Mouse (Mus musculus) liver, embryonic 15.5 days (tissue): ENCODE results near the gene Gm5580. TPM values are rescaled to one million over a fixed set of nuclear protein-coding genes. Genes with fewer than 3 reads are reported as not detected.
"Not testable (repeated sequence)": the region's sequence is repeated elsewhere in the genome, so short reads cannot be mapped to it uniquely, and the experiment has no call there.

Experiments
- ATAC-seq: fragments of 200-750 bp; cut with Nextera tagmentation; 2 replicates; pipeline ENCODE4 v1.8.0; 2017; ENCODE audit warnings: moderate number of reproducible peaks, mild to moderate bottlenecking, moderate library complexity; ENCODE audit not compliant: insufficient read depth
- H3K27ac ChIP-seq: fragments of 300-500 bp; sonication (generic); replicated peaks from 2 replicates; pipeline ENCODE4 v1.5.1; 2015; ENCODE audit warnings: mild to moderate bottlenecking, inconsistent platforms
- H3K27me3 ChIP-seq: fragments of 300-500 bp; sonication (generic); 2 replicates; pipeline ENCODE4 v1.6.1; 2015; ENCODE audit warnings: mild to moderate bottlenecking, inconsistent platforms
- H3K36me3 ChIP-seq: fragments of 300-500 bp; sonication (generic); replicated peaks from 2 replicates; pipeline ENCODE4 v1.6.1; 2015; ENCODE audit warnings: moderate library complexity, mild to moderate bottlenecking, inconsistent platforms
- H3K4me1 ChIP-seq: fragments of 300-500 bp; sonication (generic); replicated peaks from 2 replicates; pipeline ENCODE4 v1.6.1; 2015; ENCODE audit warnings: inconsistent platforms
- H3K4me2 ChIP-seq: fragments of 300-500 bp; sonication (generic); 2 replicates; pipeline ENCODE4 v1.6.1; 2015; ENCODE audit warnings: moderate library complexity, mild to moderate bottlenecking, inconsistent platforms
- H3K4me3 ChIP-seq: fragments of 300-500 bp; sonication (generic); replicated peaks from 2 replicates; pipeline ENCODE4 v1.5.1; 2015; ENCODE audit warnings: mild to moderate bottlenecking, inconsistent platforms
- H3K9ac ChIP-seq: fragments of 300-500 bp; sonication (generic); 2 replicates; pipeline ENCODE4 v1.6.1; 2015; ENCODE audit warnings: moderate library complexity, mild to moderate bottlenecking, inconsistent platforms
- H3K9me3 ChIP-seq: fragments of 300-500 bp; sonication (generic); replicated peaks from 2 replicates; pipeline ENCODE4 v1.6.1; 2016; ENCODE audit warnings: inconsistent platforms
- WGBS: fragments of 180-500 bp; shearing (Covaris S2); methylation state at CpG from one replicate; pipeline ENCODE4 v1.1.7; 2015; ENCODE audit warnings: mixed read lengths; ENCODE audit not compliant: insufficient replicate concordance; 5-methylcytosine and 5-hydroxymethylcytosine counted together
- polyA plus RNA-seq: library from polyadenylated mRNA; unstranded; fragments of >200 nt; fragmentation: Nextera tagmentation; extraction: Ambion mirVana; gene quantifications from 2 replicates; pipeline ENCODE4 v1.2.1, GENCODE M21; 2015

The Gm5580 gene
- polyA plus RNA-seq: 0.21 and 0.26 TPM in 2 replicates

DNA sequence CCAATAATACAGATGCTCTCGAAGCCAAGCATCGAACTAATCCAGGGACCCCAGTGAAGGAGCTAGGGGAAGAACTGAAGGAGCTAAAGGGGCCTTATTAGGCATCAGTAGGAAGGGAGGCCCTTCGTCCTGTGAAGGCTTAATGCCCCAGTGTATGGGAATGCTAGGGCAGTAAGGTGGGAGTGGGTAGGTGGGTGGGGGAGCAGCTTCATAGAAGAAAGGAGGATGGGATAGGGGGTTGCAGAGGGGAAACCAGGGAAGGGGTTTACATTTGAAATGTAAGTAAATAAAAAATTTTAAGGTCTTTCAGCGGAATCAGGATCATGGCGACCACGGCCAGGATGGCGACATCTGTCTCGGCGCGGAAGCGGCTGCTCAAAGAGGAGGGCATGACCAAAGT lies at the start of gene Gm5580:
Gene Gm5580 (plus strand): TSS at position 301 of the 400 bp plus-strand sequence.
- H3K4me2 ChIP-seq, H3K27ac ChIP-seq, H3K4me1 ChIP-seq, H3K4me3 ChIP-seq, H3K9ac ChIP-seq, H3K36me3 ChIP-seq, H3K27me3 ChIP-seq, H3K9me3 ChIP-seq, ATAC-seq: not testable (repeated sequence)
- WGBS: 71% methylated on average over 11 of the region's 11 CpGs

DNA sequence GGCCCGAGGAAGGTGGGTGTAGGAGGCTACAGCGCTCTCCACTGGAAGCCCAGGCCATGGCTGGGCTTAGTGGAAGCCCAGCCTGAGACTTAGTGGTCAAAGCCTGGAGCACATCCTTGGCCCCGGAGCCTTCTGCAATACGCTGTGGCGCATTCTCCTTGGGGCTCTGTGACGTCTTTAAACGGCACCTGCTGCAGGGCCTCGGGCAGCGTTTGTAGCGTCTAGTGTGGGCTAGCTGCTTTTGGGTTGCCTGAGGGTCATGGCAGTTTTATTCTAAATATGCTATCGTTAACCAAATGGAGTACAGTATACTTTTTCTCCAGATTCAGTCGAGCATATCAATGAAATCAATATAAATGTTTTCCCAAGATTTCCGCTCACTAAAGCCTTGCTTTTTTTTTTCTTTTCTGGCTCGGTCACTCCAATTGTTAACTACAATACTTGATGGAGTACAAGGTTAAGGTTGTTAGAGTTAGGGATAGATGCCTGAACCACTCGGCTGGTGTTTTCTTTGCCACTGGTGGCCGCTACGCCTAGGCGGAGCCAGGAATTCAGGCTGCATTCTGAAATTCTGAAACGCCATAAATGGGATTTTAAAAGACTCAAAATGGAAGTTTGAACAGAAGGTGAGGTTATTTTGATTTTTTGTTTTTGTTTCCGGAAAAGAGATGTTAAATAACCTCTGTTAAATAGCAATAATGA lies 44.5 kb upstream of the Gm5580 start, which contains the start of gene Olfr212:
Gene Olfr212 (plus strand): TSS at position 215 of the 702 bp plus-strand sequence.
- ATAC-seq, H3K4me1 ChIP-seq, H3K27me3 ChIP-seq, H3K36me3 ChIP-seq, H3K9me3 ChIP-seq, H3K4me2 ChIP-seq, H3K9ac ChIP-seq, H3K27ac ChIP-seq, H3K4me3 ChIP-seq: not testable (repeated sequence)
- WGBS: 74% methylated on average over 20 of the region's 20 CpGs

DNA sequence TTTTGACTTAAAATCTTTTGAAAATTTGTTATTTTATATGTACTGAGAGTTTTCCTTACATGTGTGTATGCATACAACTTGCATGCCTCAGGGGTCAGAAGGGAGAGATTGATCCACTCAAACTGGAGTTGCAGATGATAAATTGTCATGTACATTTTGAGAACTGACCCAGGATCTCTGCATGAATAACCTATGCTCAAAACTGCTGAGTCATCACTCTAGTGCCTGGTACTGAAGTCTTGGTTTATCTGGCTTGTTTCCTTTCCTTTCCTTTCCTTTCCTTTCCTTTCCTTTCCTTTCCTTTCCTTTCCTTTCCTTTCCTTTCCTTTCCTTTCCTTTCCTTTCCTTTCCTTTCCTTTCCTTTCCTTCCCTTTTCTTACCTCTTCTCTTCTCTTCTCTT lies 36.1 kb upstream of the Gm5580 start:
- no peaks in the 10 kb centered on the region for H3K9me3 ChIP-seq
- H3K27me3 ChIP-seq: no peaks in the 10 kb centered on the region
- H3K4me1 ChIP-seq: no peaks in the 10 kb centered on the region
- no peak for ATAC-seq
- no peak overlapping the region for H3K9ac ChIP-seq
- no peak overlapping the region for H3K4me3 ChIP-seq
- H3K4me2 ChIP-seq: no peak overlapping the region
- no peak overlapping the region for H3K27ac ChIP-seq
- H3K36me3 ChIP-seq: no peaks in the 10 kb centered on the region

DNA sequence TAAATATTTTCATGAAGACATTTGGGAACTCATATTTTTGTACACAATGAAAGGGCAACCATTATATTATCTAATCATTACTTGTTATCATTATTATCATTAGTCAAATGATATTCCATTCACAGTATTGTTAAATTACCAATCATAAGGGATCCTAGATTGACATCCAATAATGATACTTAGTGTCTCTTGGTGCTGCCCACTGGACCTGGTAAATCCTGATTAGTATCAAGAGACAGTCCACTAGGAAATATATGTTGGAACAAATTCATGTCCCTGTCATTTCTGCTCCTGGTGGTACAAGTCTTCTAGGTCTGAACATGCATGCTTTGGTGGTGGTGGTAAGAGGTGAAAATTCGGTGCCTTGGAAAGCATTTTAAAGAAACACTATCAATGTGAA lies 12.8 kb upstream of the Gm5580 start, which contains the start of gene Olfr213:
Gene Olfr213 (plus strand): TSS at position 301 of the 400 bp plus-strand sequence.
- H3K4me1 ChIP-seq: no peaks in the 10 kb centered on the region
- no peak within 1 kb of the TSS for H3K9ac ChIP-seq
- no peak within 1 kb of the TSS for H3K4me2 ChIP-seq
- H3K9me3 ChIP-seq: no peaks in the 10 kb centered on the region
- H3K27me3 ChIP-seq: no peaks in the 10 kb centered on the region
- H3K36me3 ChIP-seq: no peaks in the 10 kb centered on the region
- no peak within 1 kb of the TSS for H3K27ac ChIP-seq
- 41% methylated on average over 1 of the region's 1 CpGs for WGBS
- no peak for ATAC-seq
- no peak within 1 kb of the TSS for H3K4me3 ChIP-seq

DNA sequence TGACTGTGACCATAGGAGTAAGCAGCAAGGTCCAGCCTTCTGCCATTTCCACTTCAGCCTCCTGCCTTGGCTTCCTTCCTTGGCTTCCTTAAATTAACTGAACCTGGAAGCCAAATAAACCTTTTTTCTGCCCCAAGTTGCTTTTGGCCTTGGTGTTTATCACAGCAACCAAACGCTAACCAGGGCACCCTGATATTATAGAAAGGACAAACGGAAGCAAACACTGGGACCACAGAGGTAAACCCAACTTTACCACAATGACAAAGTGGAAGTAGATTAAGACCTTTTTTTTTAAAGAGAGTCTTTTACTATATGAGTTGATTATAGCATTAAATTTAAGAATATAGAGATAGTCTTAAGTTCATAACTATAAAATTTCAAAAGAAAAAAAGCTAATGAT lies 8.4 kb upstream of the Gm5580 start:
- H3K27me3 ChIP-seq: no peaks in the 10 kb centered on the region
- no peaks in the 10 kb centered on the region for H3K4me1 ChIP-seq
- 35% methylated on average over 2 of the region's 2 CpGs for WGBS
- no peaks in the 10 kb centered on the region for H3K9me3 ChIP-seq
- no peaks in the 10 kb centered on the region for H3K36me3 ChIP-seq
- H3K9ac ChIP-seq: no peak overlapping the region
- H3K4me3 ChIP-seq: no peak overlapping the region
- no peak overlapping the region for H3K4me2 ChIP-seq
- ATAC-seq: no peak
- H3K27ac ChIP-seq: no peak overlapping the region

DNA sequence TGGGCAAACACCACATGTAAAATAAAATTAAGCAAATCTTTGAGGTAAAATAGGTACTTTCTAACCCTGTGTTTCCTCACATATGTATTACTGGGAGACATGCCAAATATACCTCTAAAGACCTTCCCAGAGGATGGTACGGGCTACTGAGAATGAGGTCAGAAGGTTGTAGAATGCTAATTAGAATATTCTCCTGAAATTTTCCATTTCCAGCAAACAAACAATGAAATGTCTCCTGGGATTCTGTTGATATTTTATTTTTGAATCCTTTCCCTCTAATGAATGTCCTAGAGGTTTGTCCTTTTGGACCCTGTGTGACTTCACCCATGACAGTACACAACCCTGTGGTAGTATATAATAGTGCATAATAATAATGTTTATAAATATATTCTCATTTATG lies 3.0 kb downstream of the Gm5580 start, which contains the start of gene Olfr214:
Gene Olfr214 (plus strand): TSS at position 301 of the 400 bp plus-strand sequence.
- no peak for ATAC-seq
- Histone ChIP-seq H3K4me3 (no peak within 1 kb of the TSS), H3K4me2 (no peak within 1 kb of the TSS)

DNA sequence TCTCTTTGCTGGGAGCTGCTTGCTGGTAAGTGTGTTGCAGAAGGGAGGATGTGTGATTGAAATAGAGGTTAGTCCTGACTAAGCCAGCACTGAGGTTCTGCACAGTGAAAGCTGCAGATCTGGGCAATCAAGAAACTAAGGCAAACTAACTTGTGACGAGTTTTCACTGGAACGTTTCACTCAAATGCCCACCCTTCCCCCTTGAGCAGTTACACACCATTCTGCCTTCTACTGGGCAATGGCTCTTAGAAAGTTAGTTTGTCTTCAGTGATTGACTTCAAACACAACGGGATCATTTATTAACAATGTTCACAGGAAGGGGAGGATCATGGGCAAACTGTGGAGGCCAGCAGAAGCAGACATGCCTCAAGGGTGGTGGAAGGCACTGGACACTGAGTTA lies 4.0 kb downstream of the Gm5580 start:
- Histone ChIP-seq H3K27ac (no peak overlapping the region), H3K4me3 (no peak overlapping the region), H3K4me2 (no peak overlapping the region), H3K9me3 (no peaks in the 10 kb centered on the region), H3K27me3 (no peaks in the 10 kb centered on the region), H3K36me3 (no peaks in the 10 kb centered on the region), H3K9ac (no peak overlapping the region), H3K4me1 (no peaks in the 10 kb centered on the region)
- ATAC-seq: no peak
- WGBS: 51% methylated on average over 3 of the region's 3 CpGs

More for the DNA sequence above, 3.0 kb downstream of the Gm5580 start, which contains the start of gene Olfr214:
- Histone ChIP-seq H3K4me1 (no peaks in the 10 kb centered on the region), H3K36me3 (no peaks in the 10 kb centered on the region), H3K9ac (no peak within 1 kb of the TSS), H3K27me3 (no peaks in the 10 kb centered on the region), H3K9me3 (no peaks in the 10 kb centered on the region), H3K27ac (no peak within 1 kb of the TSS)
- 62% methylated on average over 1 of the region's 1 CpGs for WGBS

DNA sequence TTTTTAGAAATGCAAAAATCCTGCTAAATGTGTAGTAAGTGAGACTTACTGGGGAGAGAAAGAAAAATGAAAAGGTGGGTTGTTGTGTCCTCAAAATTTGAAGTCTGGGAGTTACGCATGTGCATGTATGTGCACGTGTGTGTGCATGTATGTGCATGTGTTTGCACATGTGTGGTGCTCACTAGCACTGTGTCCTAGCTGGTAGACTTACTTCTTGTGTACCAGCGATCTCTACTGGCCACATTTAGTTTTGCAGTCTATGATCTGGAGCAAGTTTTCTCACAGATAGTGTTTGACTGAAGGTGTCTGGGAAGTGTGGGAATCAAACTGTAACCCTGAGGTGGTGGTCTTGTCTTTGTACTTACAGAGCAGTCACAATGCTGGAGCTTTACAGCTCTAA lies 18.9 kb downstream of the Gm5580 start:
- WGBS: 14% methylated on average over 3 of the region's 3 CpGs
- no peak for ATAC-seq
- no peak overlapping the region for H3K4me3 ChIP-seq
- H3K9ac ChIP-seq: no peak overlapping the region
- H3K36me3 ChIP-seq: no peaks in the 10 kb centered on the region
- H3K4me1 ChIP-seq: no peaks in the 10 kb centered on the region
- no peaks in the 10 kb centered on the region for H3K9me3 ChIP-seq
- no peak overlapping the region for H3K4me2 ChIP-seq
- H3K27me3 ChIP-seq: no peaks in the 10 kb centered on the region
- no peak overlapping the region for H3K27ac ChIP-seq

DNA sequence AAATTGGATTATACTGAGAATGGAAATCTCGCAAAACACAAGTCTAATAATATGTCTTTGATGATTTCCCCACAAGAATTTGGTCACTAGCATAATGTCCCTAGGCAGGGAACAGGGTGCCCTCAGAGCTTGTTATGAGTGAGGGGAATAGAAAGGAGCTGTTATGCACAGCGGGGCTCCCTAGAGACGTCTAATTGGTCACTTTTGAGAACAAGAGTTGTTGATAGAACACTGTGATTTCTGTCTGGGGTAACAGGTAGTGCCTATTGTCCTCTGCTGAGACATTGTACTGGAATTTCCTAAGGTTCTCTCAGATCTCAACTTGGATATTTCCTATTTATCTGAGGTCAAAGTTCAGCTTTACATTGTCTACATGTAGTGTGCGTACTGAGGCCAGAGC lies 33.2 kb downstream of the Gm5580 start, which contains the start of gene Olfr215:
Gene Olfr215 (minus strand): TSS at position 101 of the 400 bp plus-strand sequence.
- H3K27me3 ChIP-seq: no peaks in the 10 kb centered on the region
- no peaks in the 10 kb centered on the region for H3K4me1 ChIP-seq
- H3K9me3 ChIP-seq: no peaks in the 10 kb centered on the region
- ATAC-seq: no peak
- no peak within 1 kb of the TSS for H3K4me2 ChIP-seq
- H3K9ac ChIP-seq: no peak within 1 kb of the TSS
- H3K4me3 ChIP-seq: no peak within 1 kb of the TSS
- no peaks in the 10 kb centered on the region for H3K36me3 ChIP-seq
- 52% methylated on average over 4 of the region's 4 CpGs for WGBS
- H3K27ac ChIP-seq: no peak within 1 kb of the TSS

DNA sequence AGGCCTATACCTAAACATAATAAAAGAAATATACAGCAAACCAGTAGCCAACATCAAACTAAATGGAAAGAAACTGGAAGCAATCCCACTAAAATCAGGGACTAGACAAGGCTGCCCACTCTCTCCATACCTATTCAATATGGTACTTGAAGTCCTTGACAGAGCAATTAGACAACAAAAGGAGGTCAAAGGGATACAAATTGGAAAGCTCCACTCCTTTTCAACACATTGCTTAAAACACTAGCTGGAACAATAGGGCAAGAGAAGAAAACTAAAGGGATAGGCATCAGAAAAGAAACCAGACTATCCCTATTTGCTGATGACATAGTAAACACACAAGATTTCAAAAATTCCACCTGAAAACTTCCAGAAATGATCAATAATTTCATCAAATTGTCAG lies 50.0 kb downstream of the Gm5580 start:
- not testable (repeated sequence) for H3K9ac ChIP-seq, H3K27me3 ChIP-seq, ATAC-seq, H3K27ac ChIP-seq, H3K36me3 ChIP-seq, H3K4me1 ChIP-seq, H3K9me3 ChIP-seq, H3K4me3 ChIP-seq, H3K4me2 ChIP-seq
